Mouse (Mus musculus) stomach, embryonic 15.5 days (tissue): ENCODE measurements around the gene Rgs13. TPM values are rescaled to one million over a fixed set of nuclear protein-coding genes. Genes with fewer than 3 reads are reported as not detected.

Source experiments
- ATAC-seq: fragments of 200-750 bp; cut with Nextera tagmentation; 2 replicates; pipeline ENCODE4 v1.8.0; 2017; ENCODE audit warnings: low read depth, moderate number of reproducible peaks, moderate TSS enrichment; ENCODE audit not compliant: insufficient read depth, low FRiP score
- H3K27ac ChIP-seq: fragments of 300-500 bp; sonication (generic); 2 replicates; pipeline ENCODE4 v1.5.1; 2015; ENCODE audit warnings: mild to moderate bottlenecking, inconsistent platforms
- H3K27me3 ChIP-seq: fragments of 300-500 bp; sonication (generic); replicated peaks from 2 replicates; pipeline ENCODE4 v1.6.1; 2015; ENCODE audit warnings: inconsistent platforms
- H3K36me3 ChIP-seq: fragments of 300-500 bp; sonication (generic); 2 replicates; pipeline ENCODE4 v1.6.1; 2015; ENCODE audit warnings: inconsistent platforms
- H3K4me1 ChIP-seq: fragments of 300-500 bp; sonication (generic); 2 replicates; pipeline ENCODE4 v1.6.1; 2015; ENCODE audit warnings: inconsistent platforms
- H3K4me2 ChIP-seq: fragments of 300-500 bp; sonication (generic); 2 replicates; pipeline ENCODE4 v1.6.1; 2015; ENCODE audit warnings: mild to moderate bottlenecking, inconsistent platforms
- H3K4me3 ChIP-seq: fragments of 300-500 bp; sonication (generic); replicated peaks from 2 replicates; pipeline ENCODE4 v1.5.1; 2015; ENCODE audit warnings: inconsistent platforms
- H3K9ac ChIP-seq: fragments of 300-500 bp; sonication (generic); 2 replicates; pipeline ENCODE4 v1.6.1; 2015; ENCODE audit warnings: inconsistent platforms
- H3K9me3 ChIP-seq: fragments of 300-500 bp; sonication (generic); 2 replicates; pipeline ENCODE4 v1.6.1; 2016; ENCODE audit warnings: inconsistent platforms
- WGBS: fragments of 180-500 bp; shearing (Covaris S2); methylation state at CpG from one replicate; pipeline ENCODE4 v1.1.7; 2015; 5-methylcytosine and 5-hydroxymethylcytosine counted together
- polyA plus RNA-seq: library from polyadenylated mRNA; unstranded; fragments of >200 nt; fragmentation: Nextera tagmentation; extraction: Ambion mirVana; gene quantifications from 2 replicates; pipeline ENCODE4 v1.2.1, GENCODE M21; 2015

Gene Rgs13
- 0.09 and 0.12 TPM in 2 replicates for polyA plus RNA-seq

DNA sequence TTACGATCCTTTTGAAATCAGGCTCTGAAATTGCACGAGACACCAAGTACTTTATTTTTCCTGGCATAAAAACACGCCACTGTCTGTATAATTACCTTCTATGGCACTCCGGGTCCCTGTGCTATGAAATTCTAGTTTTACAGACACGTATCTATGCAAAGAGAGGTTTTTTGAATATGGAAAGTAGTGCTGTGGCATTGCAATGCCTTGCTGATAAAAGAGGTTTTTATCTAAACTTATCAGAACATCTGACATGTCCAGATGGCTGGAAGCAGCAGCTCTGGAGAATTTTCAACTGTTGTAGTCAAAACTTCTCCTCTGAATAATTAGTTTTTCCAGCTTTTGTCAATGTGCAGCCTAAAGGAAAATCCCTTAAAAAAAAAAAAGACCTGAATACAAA, at the start of gene Rgs13:
Gene Rgs13 (minus strand): TSS at position 207 of the 400 bp plus-strand sequence.
- Histone ChIP-seq H3K4me3 (no peak within 1 kb of the TSS), H3K36me3 (no peaks in the 10 kb centered on the region), H3K9ac (no peak within 1 kb of the TSS), H3K27me3 (no peaks in the 10 kb centered on the region), H3K27ac (no peak within 1 kb of the TSS), H3K4me1 (no peaks in the 10 kb centered on the region), H3K4me2 (no peak within 1 kb of the TSS), H3K9me3 (no peaks in the 10 kb centered on the region)
- no peak for ATAC-seq
- 79% methylated on average over 5 of the region's 5 CpGs for WGBS

DNA sequence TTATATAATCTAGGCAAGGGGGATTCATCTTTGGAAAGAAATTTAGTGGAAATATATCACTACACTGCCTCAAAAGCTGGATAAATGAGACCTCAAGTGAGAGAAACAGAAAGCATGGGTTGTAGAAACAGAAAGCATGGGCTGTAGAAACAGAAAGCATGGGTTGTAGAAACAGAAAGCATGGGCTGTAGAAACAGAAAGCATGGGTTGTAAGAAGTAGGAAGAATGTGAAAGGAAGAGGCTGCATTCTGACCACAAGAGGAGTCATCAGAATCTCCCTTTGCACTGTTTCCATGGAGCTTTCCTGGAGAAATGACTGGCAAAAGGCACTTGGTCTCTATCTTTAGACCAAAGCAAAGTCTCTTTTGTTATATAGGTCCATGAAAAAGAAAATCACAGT, 38.1 kb upstream of the Rgs13 start:
- no peak overlapping the region for H3K4me2 ChIP-seq
- ATAC-seq: no peak
- H3K27ac ChIP-seq: no peak overlapping the region
- no peaks in the 10 kb centered on the region for H3K36me3 ChIP-seq
- no peaks in the 10 kb centered on the region for H3K4me1 ChIP-seq
- H3K9ac ChIP-seq: no peak overlapping the region
- no peaks in the 10 kb centered on the region for H3K9me3 ChIP-seq
- no peaks in the 10 kb centered on the region for H3K27me3 ChIP-seq
- no peak overlapping the region for H3K4me3 ChIP-seq

- Histone ChIP-seq H3K9ac (no peak overlapping the region), H3K9me3 (no peaks in the 10 kb centered on the region), H3K27me3 (no peaks in the 10 kb centered on the region), H3K4me1 (no peaks in the 10 kb centered on the region), H3K36me3 (no peaks in the 10 kb centered on the region), H3K4me3 (no peak overlapping the region), H3K4me2 (no peak overlapping the region), H3K27ac (no peak overlapping the region)
- 70% methylated on average over 3 of the region's 3 CpGs for WGBS
- ATAC-seq: no peak
Measured at GRCm38 (mm10) chr1:144210912-144211311, 33.7 kb upstream of the Rgs13 start.

GRCm38 (mm10) chr1:144206281-144207061, 29.3 kb upstream of the Rgs13 start:
- Histone ChIP-seq H3K9ac (no peak overlapping the region), H3K4me2 (no peak overlapping the region), H3K4me1 (no peaks in the 10 kb centered on the region), H3K36me3 (no peaks in the 10 kb centered on the region), H3K27me3 (no peaks in the 10 kb centered on the region), H3K27ac (no peak overlapping the region), H3K9me3 (no peaks in the 10 kb centered on the region), H3K4me3 (no peak overlapping the region)
- WGBS: 81% methylated on average over 7 of the region's 7 CpGs
- no peak for ATAC-seq

GRCm38 (mm10) chr1:144204766-144205165, 27.6 kb upstream of the Rgs13 start:
- Histone ChIP-seq H3K9ac (no peak overlapping the region), H3K9me3 (no peaks in the 10 kb centered on the region), H3K27ac (no peak overlapping the region), H3K4me2 (no peak overlapping the region), H3K4me3 (no peak overlapping the region), H3K36me3 (no peaks in the 10 kb centered on the region), H3K27me3 (no peaks in the 10 kb centered on the region), H3K4me1 (no peaks in the 10 kb centered on the region)
- 80% methylated on average over 2 of the region's 2 CpGs for WGBS
- no peak for ATAC-seq

DNA sequence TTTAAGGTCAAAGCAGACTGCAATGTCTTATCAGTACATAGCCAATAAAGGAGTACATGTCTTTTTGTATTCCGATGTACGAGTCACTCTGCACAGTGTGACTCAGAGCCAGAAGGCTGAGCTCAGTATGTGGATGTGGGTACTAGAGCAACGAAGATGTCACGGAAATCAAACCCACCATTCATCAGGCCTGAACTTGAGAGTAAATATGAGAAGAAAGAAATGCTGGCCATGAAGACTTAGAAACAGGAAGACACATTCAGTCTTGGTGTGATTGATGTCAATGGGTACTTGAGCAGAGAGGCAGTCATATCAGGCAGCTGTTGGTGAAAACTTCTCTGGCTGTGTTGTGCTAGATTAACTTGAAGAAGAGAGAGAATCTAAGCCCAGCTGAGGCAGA, 25.8 kb upstream of the Rgs13 start:
- Histone ChIP-seq H3K4me2 (no peak overlapping the region), H3K4me1 (no peaks in the 10 kb centered on the region), H3K4me3 (no peak overlapping the region), H3K27ac (no peak overlapping the region), H3K9me3 (no peaks in the 10 kb centered on the region), H3K9ac (no peak overlapping the region), H3K36me3 (no peaks in the 10 kb centered on the region), H3K27me3 (no peaks in the 10 kb centered on the region)
- no peak for ATAC-seq
- 80% methylated on average over 4 of the region's 4 CpGs for WGBS

GRCm38 (mm10) chr1:144200496-144200895, 23.3 kb upstream of the Rgs13 start:
- no peaks in the 10 kb centered on the region for H3K4me1 ChIP-seq
- H3K27ac ChIP-seq: no peak overlapping the region
- no peak for ATAC-seq
- 69% methylated on average over 2 of the region's 2 CpGs for WGBS
- no peaks in the 10 kb centered on the region for H3K27me3 ChIP-seq
- H3K36me3 ChIP-seq: no peaks in the 10 kb centered on the region
- H3K9ac ChIP-seq: no peak overlapping the region
- no peaks in the 10 kb centered on the region for H3K9me3 ChIP-seq
- no peak overlapping the region for H3K4me2 ChIP-seq
- no peak overlapping the region for H3K4me3 ChIP-seq

DNA sequence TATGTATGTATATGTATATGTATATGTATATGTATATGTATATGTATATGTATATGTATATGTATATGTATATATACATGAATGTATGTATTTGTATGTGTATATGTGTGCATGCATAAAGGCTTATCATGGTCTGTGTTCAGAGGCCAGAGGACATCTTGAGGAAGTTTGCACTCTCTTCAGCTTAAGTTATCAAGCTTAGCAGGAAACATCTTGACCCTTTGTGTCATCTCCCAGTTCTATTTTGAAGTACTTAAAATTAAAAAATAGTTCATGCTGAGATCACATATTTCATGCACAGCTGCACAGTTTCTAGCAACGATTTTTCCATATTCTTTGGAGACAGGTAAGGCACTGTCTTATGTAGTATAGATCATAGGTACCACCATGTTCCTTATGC, 22.4 kb upstream of the Rgs13 start:
- no peaks in the 10 kb centered on the region for H3K36me3 ChIP-seq
- H3K27me3 ChIP-seq: no peaks in the 10 kb centered on the region
- no peak overlapping the region for H3K27ac ChIP-seq
- no peak overlapping the region for H3K4me2 ChIP-seq
- H3K4me3 ChIP-seq: no peak overlapping the region
- no peak for ATAC-seq
- WGBS: 69% methylated on average over 1 of the region's 1 CpGs
- H3K9me3 ChIP-seq: no peaks in the 10 kb centered on the region
- no peaks in the 10 kb centered on the region for H3K4me1 ChIP-seq
- H3K9ac ChIP-seq: no peak overlapping the region

DNA sequence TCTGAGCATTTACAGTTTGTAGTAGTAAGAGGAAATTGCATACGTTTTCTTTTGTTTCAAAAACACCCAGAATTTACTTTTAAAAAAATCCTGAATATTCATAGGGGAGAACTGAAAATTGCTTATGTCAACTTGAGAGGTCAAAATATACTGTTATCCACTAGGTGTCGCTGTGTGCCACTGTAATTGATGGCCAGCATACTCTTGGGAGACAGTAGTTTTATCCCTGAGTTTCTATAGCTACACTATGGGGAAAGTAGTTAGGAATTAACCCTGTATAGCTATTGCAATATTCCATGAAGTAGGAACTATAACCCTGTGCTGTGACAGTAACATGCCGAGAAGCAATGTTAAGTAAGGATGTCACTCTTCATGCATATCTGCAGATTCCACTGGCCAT, 20.5 kb upstream of the Rgs13 start:
- no peak overlapping the region for H3K4me3 ChIP-seq
- no peaks in the 10 kb centered on the region for H3K36me3 ChIP-seq
- H3K9me3 ChIP-seq: no peaks in the 10 kb centered on the region
- no peak for ATAC-seq
- no peaks in the 10 kb centered on the region for H3K27me3 ChIP-seq
- WGBS: 30% methylated on average over 3 of the region's 3 CpGs
- H3K9ac ChIP-seq: no peak overlapping the region
- no peaks in the 10 kb centered on the region for H3K4me1 ChIP-seq
- H3K27ac ChIP-seq: no peak overlapping the region
- H3K4me2 ChIP-seq: no peak overlapping the region

DNA sequence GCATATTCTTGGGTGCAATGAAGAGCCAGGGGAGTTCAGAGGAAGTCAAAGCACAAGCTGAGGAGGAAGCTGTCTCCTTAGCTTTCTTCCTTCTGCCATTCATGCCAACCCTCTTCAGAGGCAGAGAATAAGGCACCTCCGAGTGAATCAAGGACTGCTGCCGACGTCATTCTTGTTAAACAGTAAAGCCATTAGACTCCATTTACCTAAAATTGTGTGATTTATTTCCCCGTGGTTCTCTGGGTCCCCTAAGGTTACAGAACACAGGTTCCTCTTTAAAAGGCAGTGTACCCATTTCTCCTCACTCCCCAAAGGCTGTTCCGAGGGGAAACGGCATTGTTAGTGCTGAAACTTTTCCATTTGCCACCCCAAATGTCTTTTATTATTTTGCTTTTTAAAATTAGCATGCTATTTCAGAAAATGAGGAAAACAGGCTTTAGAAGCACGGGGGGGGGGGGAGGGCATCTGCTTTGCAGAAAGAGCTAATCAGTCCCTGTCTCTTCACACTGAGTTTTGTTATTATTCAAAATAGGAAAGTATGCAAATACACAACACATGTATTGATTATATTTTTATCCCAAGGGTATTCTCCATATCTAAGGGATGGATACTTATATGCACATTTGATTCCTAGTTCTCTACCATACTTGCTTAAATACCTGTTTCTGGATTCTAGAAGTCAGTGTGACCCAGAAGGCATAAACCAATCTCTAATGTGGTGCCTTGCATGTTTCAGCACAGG, 9.7 kb upstream of the Rgs13 start:
- H3K9ac ChIP-seq: no peak overlapping the region
- no peak overlapping the region for H3K4me2 ChIP-seq
- no peaks in the 10 kb centered on the region for H3K36me3 ChIP-seq
- no peak for ATAC-seq
- 55% methylated on average over 7 of the region's 7 CpGs for WGBS
- H3K27me3 ChIP-seq: no peaks in the 10 kb centered on the region
- H3K9me3 ChIP-seq: no peaks in the 10 kb centered on the region
- H3K27ac ChIP-seq: no peak overlapping the region
- no peaks in the 10 kb centered on the region for H3K4me1 ChIP-seq
- H3K4me3 ChIP-seq: no peak overlapping the region

- H3K27ac ChIP-seq: no peak overlapping the region
- H3K4me3 ChIP-seq: no peak overlapping the region
- no peaks in the 10 kb centered on the region for H3K9me3 ChIP-seq
- no peaks in the 10 kb centered on the region for H3K4me1 ChIP-seq
- no peaks in the 10 kb centered on the region for H3K27me3 ChIP-seq
- WGBS: 65% methylated on average over 4 of the region's 4 CpGs
- no peaks in the 10 kb centered on the region for H3K36me3 ChIP-seq
- H3K9ac ChIP-seq: no peak overlapping the region
- H3K4me2 ChIP-seq: no peak overlapping the region
- ATAC-seq: no peak
Measured at GRCm38 (mm10) chr1:144184955-144185715, 8.0 kb upstream of the Rgs13 start.

GRCm38 (mm10) chr1:144183622-144184021, 6.5 kb upstream of the Rgs13 start:
- H3K27me3 ChIP-seq: no peaks in the 10 kb centered on the region
- no peak overlapping the region for H3K27ac ChIP-seq
- H3K4me1 ChIP-seq: no peaks in the 10 kb centered on the region
- no peak overlapping the region for H3K4me3 ChIP-seq
- no peak for ATAC-seq
- H3K9ac ChIP-seq: no peak overlapping the region
- H3K4me2 ChIP-seq: no peak overlapping the region
- H3K9me3 ChIP-seq: no peaks in the 10 kb centered on the region
- H3K36me3 ChIP-seq: no peaks in the 10 kb centered on the region
